Mouse (Mus musculus): ENCODE measurements around the gene Fam110c.

The Fam110c gene

DNA sequence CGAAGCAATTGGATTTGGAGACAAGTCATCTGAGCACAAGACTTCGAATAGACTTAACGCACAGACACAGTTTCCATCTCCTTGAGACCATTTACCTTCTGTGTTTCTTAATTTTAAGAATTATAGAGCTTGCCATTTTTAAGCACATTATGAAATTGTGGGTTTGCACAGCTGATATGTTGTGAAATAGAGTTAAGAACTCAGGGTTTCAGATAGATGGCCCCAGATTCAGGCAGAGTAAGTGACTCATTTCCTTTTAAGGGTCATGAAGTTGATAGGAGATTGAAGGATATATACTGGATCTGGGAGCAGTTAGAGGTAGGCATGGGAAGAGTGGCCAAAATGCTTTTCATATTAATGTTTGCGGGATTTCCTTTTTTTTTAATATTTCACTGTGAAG lies 27.5 kb downstream of the Fam110c start:
- DNase-seq (ENCODE audit: extremely low read depth, low read depth) = no peak

DNA sequence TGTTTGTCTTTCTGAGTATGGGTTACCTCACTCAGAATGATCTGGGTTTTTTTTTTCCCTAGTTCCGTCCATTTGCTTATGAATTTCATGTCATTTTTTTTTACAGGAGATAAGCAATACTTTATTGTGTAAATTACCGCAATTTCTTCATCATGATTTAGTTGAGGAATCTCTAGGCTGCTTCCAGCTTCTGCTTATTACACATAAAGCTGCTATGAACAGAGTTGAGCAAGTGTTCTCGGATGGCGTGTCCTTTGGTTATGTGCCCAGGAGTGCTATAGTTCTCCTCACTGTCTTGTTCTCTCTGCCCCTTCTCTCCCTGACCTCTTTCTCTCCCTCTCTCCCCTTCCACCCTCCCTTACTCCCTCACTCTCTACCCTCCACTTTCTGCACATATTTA lies 28.2 kb downstream of the Fam110c start:
- no peak for DNase-seq (ENCODE audit: extremely low read depth, low read depth)

DNA sequence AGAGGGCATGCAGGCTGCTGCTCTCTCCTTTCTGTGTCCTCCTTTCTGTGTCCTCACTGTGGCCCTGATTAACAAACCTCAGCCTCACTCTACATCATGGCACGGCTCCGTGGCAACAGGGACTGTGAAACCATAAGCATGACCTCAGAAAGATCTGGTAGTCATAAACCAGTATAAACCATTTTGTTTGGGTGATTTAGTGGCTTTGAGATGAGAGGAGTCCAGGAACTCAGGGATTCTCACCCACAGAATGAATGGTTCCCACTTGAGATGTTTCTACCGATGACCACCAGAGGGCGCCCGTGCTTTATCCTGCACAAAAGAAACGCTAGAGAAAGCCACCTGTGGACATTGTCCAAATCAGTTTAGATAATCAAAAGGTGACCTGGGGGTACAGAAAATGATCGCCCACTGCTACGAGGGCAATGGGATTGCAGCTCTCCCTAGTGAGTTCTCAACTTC lies 42.4 kb downstream of the Fam110c start:
- DNase-seq (ENCODE audit: extremely low read depth, low read depth) = no peak

DNA sequence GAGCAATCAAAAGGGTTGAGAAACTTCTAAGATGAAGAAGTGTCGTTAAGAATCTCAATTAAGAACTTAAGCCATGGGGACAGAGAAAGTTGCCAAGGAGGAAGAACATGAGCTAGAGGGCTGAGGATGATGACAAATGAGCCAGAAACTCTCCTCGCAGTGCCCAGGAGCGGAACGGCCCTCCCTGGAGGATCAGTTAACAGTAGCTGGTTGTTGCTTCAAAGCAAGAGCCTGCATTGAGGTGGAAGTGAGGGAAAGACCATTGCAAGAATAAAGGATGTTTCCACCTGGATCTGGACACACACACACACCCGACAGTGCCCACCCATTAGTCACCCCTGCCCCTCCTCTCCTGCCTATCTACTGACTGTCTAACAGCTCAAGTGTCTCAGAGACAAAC lies 46.9 kb downstream of the Fam110c start:
- no peak for DNase-seq (ENCODE audit: extremely low read depth, low read depth)

DNA sequence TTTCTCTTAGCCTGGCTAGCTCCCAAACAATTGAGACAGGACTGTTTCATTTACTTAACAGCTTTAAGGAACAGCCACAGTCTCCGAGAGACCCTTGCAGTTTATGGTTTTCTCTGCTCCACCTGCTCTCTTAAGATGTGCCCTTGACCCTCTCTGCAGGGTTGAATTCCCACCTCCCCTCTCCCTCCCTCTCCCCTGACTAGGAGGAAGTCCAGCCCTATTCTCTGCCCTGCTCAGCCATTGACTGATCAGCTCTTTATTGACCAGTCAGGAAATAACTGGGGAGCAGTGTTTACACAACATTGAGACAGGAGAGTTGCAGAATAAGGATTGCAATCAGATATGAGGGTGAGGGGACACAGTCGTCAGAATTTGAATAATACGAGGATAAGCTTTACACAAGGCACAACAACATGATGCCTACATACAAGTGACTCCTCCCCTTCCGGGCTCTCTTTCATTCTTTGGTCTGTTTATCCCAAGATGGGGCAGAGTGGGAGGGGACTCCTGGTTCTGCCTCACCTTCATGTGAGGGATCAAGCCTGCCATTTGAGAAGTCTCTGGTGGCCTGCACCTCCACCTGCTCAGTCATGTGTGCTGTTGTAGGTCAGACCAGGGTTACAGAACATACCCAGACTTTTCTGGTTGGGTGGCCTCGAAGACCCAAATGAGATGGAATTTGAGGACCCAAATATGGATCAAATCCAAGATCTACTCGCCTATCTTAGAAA lies 49.4 kb downstream of the Fam110c start:
- no peak for DNase-seq (ENCODE audit: extremely low read depth, low read depth)

DNA sequence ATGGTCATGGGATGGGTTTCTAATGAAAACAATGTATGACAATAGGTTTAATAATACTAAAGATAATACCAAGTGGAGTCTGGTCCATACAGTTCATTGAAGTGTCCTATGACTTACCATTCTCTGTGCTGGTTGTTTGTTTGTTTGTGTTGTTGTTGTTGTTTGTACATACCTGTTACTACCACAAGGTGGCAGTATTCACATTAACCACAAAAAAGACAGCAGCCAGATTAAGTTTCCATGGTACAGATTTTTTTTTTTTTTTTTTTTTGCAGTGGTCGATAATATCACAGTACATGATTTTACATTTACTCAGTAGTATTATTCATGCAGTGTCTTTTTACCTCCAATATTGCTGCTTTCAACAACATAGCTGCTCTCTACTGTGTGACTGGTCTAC lies 52.4 kb downstream of the Fam110c start:
- DNase-seq (ENCODE audit: extremely low read depth, low read depth) = no peak

DNA sequence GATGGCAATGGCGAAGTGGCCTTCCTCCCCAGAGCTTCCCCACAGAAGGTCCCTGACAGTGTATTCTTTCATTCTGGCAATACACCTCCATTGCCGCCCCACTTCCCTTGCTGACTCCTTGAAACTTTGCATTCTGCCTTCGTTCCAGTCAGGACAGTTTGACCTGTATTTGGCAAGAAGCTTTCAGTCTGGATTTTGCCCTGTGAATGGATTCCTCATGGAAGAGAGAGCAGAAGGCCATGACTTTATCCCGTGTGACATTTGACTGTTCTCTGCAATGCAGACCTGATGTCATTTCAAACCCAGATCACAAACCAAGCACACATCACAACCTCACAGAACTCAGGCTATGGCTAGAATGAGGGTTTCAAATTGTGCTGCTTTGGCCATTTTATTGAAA lies 55.9 kb downstream of the Fam110c start:
- no peak for DNase-seq (ENCODE audit: extremely low read depth, low read depth)
